Mouse (Mus musculus) T-helper 2 cell (primary cell): Measurements from ENCODE around the gene Lrrc66.
"Not testable (repeated sequence)": the region's sequence is repeated elsewhere in the genome, so short reads cannot be mapped to it uniquely, and the experiment has no call there.

Source experiments
- in situ Hi-C: fragments of 300-600 bp; cut with MboI, MseI; formaldehyde crosslinking; loops from one replicate; pipeline ENCODE4 v1.15.1; 2025; ENCODE audit warnings: high pct_unique_total_duplicates

The Lrrc66 gene

GRCm38 (mm10) chr5:73615211-73615610, 17.1 kb downstream of the Lrrc66 start:
- in situ Hi-C loops, result loop anchor here (5.0 kb wide), 1 partner anchor 73 kb away; no protein-coding TSS in a partner anchor

- in situ Hi-C loops, result no loop called here
Measured at GRCm38 (mm10) chr5:73613296-73613695, 19.0 kb downstream of the Lrrc66 start.

- in situ Hi-C loops, result no loop called here
Measured at GRCm38 (mm10) chr5:73611071-73611470, 21.3 kb downstream of the Lrrc66 start.

GRCm38 (mm10) chr5:73604964-73605363, 27.4 kb downstream of the Lrrc66 start:
- in situ Hi-C loops, result no loop called here

- in situ Hi-C loops, result no loop called here
Measured at GRCm38 (mm10) chr5:73604542-73604941, 27.8 kb downstream of the Lrrc66 start.

- in situ Hi-C loops, result no loop called here
Measured at GRCm38 (mm10) chr5:73602865-73603264, 29.5 kb downstream of the Lrrc66 start.

- in situ Hi-C loops, result no loop called here
Measured at GRCm38 (mm10) chr5:73601361-73601763, 31.0 kb downstream of the Lrrc66 start.

GRCm38 (mm10) chr5:73599991-73600390, 32.3 kb downstream of the Lrrc66 start:
- in situ Hi-C loops, result no loop called here

GRCm38 (mm10) chr5:73598943-73599695, 33.2 kb downstream of the Lrrc66 start:
- in situ Hi-C loops, result no loop called here

GRCm38 (mm10) chr5:73587119-73587518, 45.2 kb downstream of the Lrrc66 start:
- in situ Hi-C loops, result no loop called here

- in situ Hi-C loops, result no loop called here
Measured at GRCm38 (mm10) chr5:73586597-73586996, 45.7 kb downstream of the Lrrc66 start.

- in situ Hi-C loops, result no loop called here
Measured at GRCm38 (mm10) chr5:73585212-73586115, 46.9 kb downstream of the Lrrc66 start.

GRCm38 (mm10) chr5:73584011-73584410, 48.3 kb downstream of the Lrrc66 start:
- in situ Hi-C loops, result not testable (repeated sequence)

GRCm38 (mm10) chr5:73578131-73578530, 54.2 kb downstream of the Lrrc66 start:
- in situ Hi-C loops, result no loop called here

- in situ Hi-C loops, result no loop called here
Measured at GRCm38 (mm10) chr5:73576708-73577107, 55.6 kb downstream of the Lrrc66 start.

GRCm38 (mm10) chr5:73574616-73575015, 57.7 kb downstream of the Lrrc66 start:
- in situ Hi-C loops, result no loop called here

GRCm38 (mm10) chr5:73573789-73574188, 58.5 kb downstream of the Lrrc66 start:
- in situ Hi-C loops, result no loop called here

- in situ Hi-C loops, result no loop called here
Measured at GRCm38 (mm10) chr5:73572846-73573245, 59.5 kb downstream of the Lrrc66 start.

- in situ Hi-C loops, result no loop called here
Measured at GRCm38 (mm10) chr5:73571395-73572156, 60.8 kb downstream of the Lrrc66 start.

GRCm38 (mm10) chr5:73569181-73569580, 63.1 kb downstream of the Lrrc66 start:
- in situ Hi-C loops, result no loop called here

- in situ Hi-C loops, result no loop called here
Measured at GRCm38 (mm10) chr5:73566892-73567291, 65.4 kb downstream of the Lrrc66 start.

- in situ Hi-C loops, result no loop called here
Measured at GRCm38 (mm10) chr5:73566119-73566518, 66.2 kb downstream of the Lrrc66 start.
